Mouse (Mus musculus) cortical plate, adult 2 months (tissue): ENCODE results near the gene Ccdc107.

Experiments
- CTCF ChIP-seq: fragments of 200-500 bp; IDR thresholded peaks from 2 replicates; pipeline ENCODE4 v1.5.1; 2011; ENCODE audit warnings: mild to moderate bottlenecking, control low read depth, low read length; ENCODE audit not compliant: insufficient read depth; ENCODE audit errors: extremely low read depth
- POLR2A ChIP-seq: fragments of 200-500 bp; IDR thresholded peaks from 2 replicates; pipeline ENCODE4 v1.6.1; 2011; ENCODE audit warnings: mild to moderate bottlenecking, low read length, control low read depth; ENCODE audit not compliant: insufficient read depth; ENCODE audit errors: extremely low read depth

DNA sequence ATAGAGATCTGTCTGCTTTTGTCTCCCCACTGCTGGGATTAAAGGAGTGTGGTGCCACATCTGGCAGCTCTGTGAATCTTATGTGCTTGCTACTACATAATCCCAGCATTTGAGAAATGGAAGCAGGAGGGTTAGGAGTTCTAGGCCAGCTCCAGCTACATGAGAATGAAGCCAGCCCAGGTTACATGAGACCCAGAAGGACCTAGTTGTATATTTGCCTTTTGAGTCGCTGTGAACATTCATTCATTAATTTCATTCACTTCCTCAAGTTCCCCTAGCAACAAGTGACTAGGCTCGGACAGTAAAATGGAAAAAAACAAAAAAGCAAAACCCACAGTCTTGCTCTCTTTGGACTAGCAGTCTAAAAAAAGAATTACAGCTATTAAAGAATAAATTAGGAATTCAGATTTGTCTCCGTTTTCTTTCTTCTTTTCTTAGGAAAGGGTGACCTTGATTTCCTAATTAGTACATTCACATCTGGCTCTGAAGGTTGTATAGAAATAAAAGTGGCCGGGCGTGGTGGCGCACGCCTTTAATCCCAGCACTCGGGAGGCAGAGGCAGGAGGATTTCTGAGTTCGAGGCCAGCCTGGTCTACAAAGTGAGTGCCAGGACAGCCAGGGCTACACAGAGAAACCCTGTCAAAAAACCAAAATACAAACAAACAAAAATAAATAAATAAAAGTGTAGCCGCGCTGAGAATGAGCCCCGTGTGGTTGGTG, 439 bp upstream of the Ccdc107 start:
- TF ChIP-seq CTCF (no peak), POLR2A (no peak)
